ENCODE assay signal across 26 mouse cellular contexts in genomic region chr12:110283792-110284191, GRCm38 (mm10). TPM values are rescaled to one million over a fixed set of nuclear protein-coding genes. Genes with fewer than 3 reads are reported as not detected.
DNase-seq lines count a peak whose midpoint lies in the region; ATAC-seq lines count a peak whose summit lies in the region.
"Had no signal": no experiment of that assay in that cellular context is flagged by ENCODE, and none has a peak within 500 bp of the region (broad histone marks: within the 10 kb centered on the region; RNA-seq: fewer than 3 reads in every experiment).

No protein-coding gene starts in this region.

- no peaks in the 10 kb centered on the region for H3K9me3 ChIP-seq in hindbrain, embryonic 10.5 days
- no peaks in the 10 kb centered on the region for H3K9me3 ChIP-seq in hindbrain, embryonic 16.5 days (ENCODE audit: control insufficient read depth, low read length)
- H3K9me3 ChIP-seq in forebrain, embryonic 15.5 days = no peaks in the 10 kb centered on the region
- no peaks in the 10 kb centered on the region for H3K9me3 ChIP-seq in forebrain, embryonic 11.5 days (ENCODE audit: control insufficient read depth, low read length)
- H3K9me3 ChIP-seq: forebrain, embryonic 10.5 days; heart, embryonic 10.5 days; heart, embryonic 13.5 days; hindbrain, embryonic 13.5 days; intestine, embryonic 15.5 days had no signal

- peaks cover 34% of the 10 kb centered on the region for H3K4me1 ChIP-seq in hindbrain, embryonic 10.5 days (replicated peaks)
- peaks cover 6% of the 10 kb centered on the region for H3K4me1 ChIP-seq in hindbrain, embryonic 16.5 days (ENCODE audit: control insufficient read depth, insufficient read depth, low read depth, low read length)
- peaks cover 6% of the 10 kb centered on the region for H3K4me1 ChIP-seq in forebrain, embryonic 15.5 days
- peaks cover 5% of the 10 kb centered on the region; the same call in 1 of the 2 replicates for H3K4me1 ChIP-seq in forebrain, embryonic 11.5 days (replicated peaks; ENCODE audit: control insufficient read depth, insufficient read depth, low read length)

- no peak overlapping the region for H3K27ac ChIP-seq in hindbrain, embryonic 10.5 days
- H3K27ac ChIP-seq in hindbrain, embryonic 16.5 days (ENCODE audit: low read depth, low read length) = no peak overlapping the region
- no peak overlapping the region for H3K27ac ChIP-seq in forebrain, embryonic 15.5 days (replicated peaks)
- no peak overlapping the region for H3K27ac ChIP-seq in forebrain, embryonic 11.5 days (ENCODE audit: low read depth, low read length)
- H3K27ac ChIP-seq: forebrain, embryonic 10.5 days; heart, adult 2 months; heart, embryonic 10.5 days; heart, embryonic 13.5 days; hindbrain, embryonic 13.5 days; intestine, embryonic 15.5 days had no signal

- no peaks in the 10 kb centered on the region for H3K36me3 ChIP-seq in hindbrain, embryonic 10.5 days
- no peaks in the 10 kb centered on the region for H3K36me3 ChIP-seq in hindbrain, embryonic 16.5 days (ENCODE audit: control insufficient read depth, insufficient read depth, low read length)
- no peaks in the 10 kb centered on the region for H3K36me3 ChIP-seq in forebrain, embryonic 15.5 days
- no peaks in the 10 kb centered on the region for H3K36me3 ChIP-seq in forebrain, embryonic 11.5 days (ENCODE audit: control insufficient read depth, insufficient read depth, low read length)
- H3K36me3 ChIP-seq: forebrain, embryonic 10.5 days; heart, embryonic 10.5 days; heart, embryonic 13.5 days; hindbrain, embryonic 13.5 days; intestine, embryonic 15.5 days had no signal

- no peak overlapping the region for H3K4me2 ChIP-seq in hindbrain, embryonic 16.5 days (ENCODE audit: low read length)
- no peak overlapping the region for H3K4me2 ChIP-seq in forebrain, embryonic 15.5 days (replicated peaks)
- H3K4me2 ChIP-seq in forebrain, embryonic 11.5 days (ENCODE audit: low read depth, low read length, severe bottlenecking) = no peak overlapping the region
- H3K4me2 ChIP-seq: heart, embryonic 13.5 days; hindbrain, embryonic 13.5 days; intestine, embryonic 15.5 days had no signal

- H3K4me3 ChIP-seq in hindbrain, embryonic 10.5 days = no peak overlapping the region
- H3K4me3 ChIP-seq in hindbrain, embryonic 16.5 days (ENCODE audit: low read length) = no peak overlapping the region
- H3K4me3 ChIP-seq in forebrain, embryonic 15.5 days = no peak overlapping the region
- H3K4me3 ChIP-seq in forebrain, embryonic 11.5 days (ENCODE audit: low read depth, low read length) = no peak overlapping the region
- H3K4me3 ChIP-seq: forebrain, embryonic 10.5 days; heart, adult 2 months; heart, embryonic 10.5 days; heart, embryonic 13.5 days; hindbrain, embryonic 13.5 days; intestine, embryonic 15.5 days had no signal

- H3K27me3 ChIP-seq in hindbrain, embryonic 10.5 days (ENCODE audit: insufficient read depth, poor library complexity, severe bottlenecking) = peaks cover 89% of the 10 kb centered on the region
- peaks cover 57% of the 10 kb centered on the region for H3K27me3 ChIP-seq in hindbrain, embryonic 16.5 days (replicated peaks; ENCODE audit: control insufficient read depth, insufficient read depth, low read length)
- H3K27me3 ChIP-seq in forebrain, embryonic 15.5 days = peaks cover 69% of the 10 kb centered on the region
- H3K27me3 ChIP-seq in forebrain, embryonic 11.5 days (ENCODE audit: control insufficient read depth, insufficient read depth, low read length) = peaks cover 55% of the 10 kb centered on the region

- no peak for ATAC-seq in hindbrain, embryonic 16.5 days
- ATAC-seq in forebrain, embryonic 15.5 days (replicated peaks) = no peak
- ATAC-seq in forebrain, embryonic 11.5 days (replicated peaks; ENCODE audit: low FRiP score) = no peak
- ATAC-seq: CD4-positive, CD25-positive, alpha-beta regulatory T cell, adult 4 months; forebrain, embryonic 14.5 days; intestine, embryonic 15.5 days had no signal

- no peak overlapping the region for H3K9ac ChIP-seq in hindbrain, embryonic 16.5 days (ENCODE audit: low read depth, low read length)
- H3K9ac ChIP-seq in forebrain, embryonic 15.5 days (replicated peaks) = no peak overlapping the region
- no peak overlapping the region for H3K9ac ChIP-seq in forebrain, embryonic 11.5 days (ENCODE audit: low read length)
- H3K9ac ChIP-seq: heart, embryonic 13.5 days; hindbrain, embryonic 13.5 days; intestine, embryonic 15.5 days had no signal

- DNase-seq in hindbrain, embryonic 10.5 days (ENCODE audit: low spot score) = peak; percentile 7
- DNase-seq in retina, embryonic 14.5 days (ENCODE audit: low spot score) = peak; percentile 32
- DNase-seq in retina, postnatal 1 day = no peak
- DNase-seq in embryo, embryonic 11 days = peak; percentile 30
- no peak for DNase-seq in forebrain, embryonic 11.5 days (ENCODE audit: low spot score)
- DNase-seq: adrenal gland, postnatal 10 days; adrenal gland, postnatal 36 days; cerebellum, adult 18-20 months; cerebellum, adult 9-10 months; cerebellum, postnatal 14 days; gastrocnemius, postnatal 10 days; gastrocnemius, postnatal 36 days; heart, adult 2 months; heart, postnatal 14 days; heart, postnatal 4 days; kidney, adult 2 months had no signal

- 10% methylated on average over 4 of the region's 4 CpGs for WGBS in hindbrain, embryonic 10.5 days
- 11% methylated on average over 4 of the region's 4 CpGs for WGBS in hindbrain, embryonic 16.5 days
- WGBS in forebrain, embryonic 15.5 days = 9% methylated on average over 4 of the region's 4 CpGs
- 14% methylated on average over 4 of the region's 4 CpGs for WGBS in forebrain, embryonic 11.5 days

RNA-seq across cellular contexts. Expression of gene Dio3, which starts 4.9 kb away (rescaled TPM):
- polyA plus RNA-seq in hindbrain, embryonic 10.5 days (2016; fragmentation: Nextera tagmentation; extraction: Ambion mirVana) = 0.59 and 0.73 TPM in 2 replicates
- polyA plus RNA-seq in hindbrain, embryonic 16.5 days (2015; fragmentation: Nextera tagmentation; extraction: Ambion mirVana) = 1.8 and 2.2 TPM in 2 replicates
- polyA plus RNA-seq in forebrain, embryonic 15.5 days (2015; fragmentation: Nextera tagmentation; extraction: Ambion mirVana) = 3.8 and 4.3 TPM in 2 replicates
- 0.31 and 0.32 TPM in 2 replicates for polyA plus RNA-seq in forebrain, embryonic 11.5 days (2014; fragmentation: Nextera tagmentation; extraction: Ambion mirVana)
- polyA plus RNA-seq: C2C12; CD4-positive, CD25-positive, alpha-beta regulatory T cell, adult 4 months had no signal

Comparison
In these comparisons a context has a peak if more than half of its experiments do, and no peak if none do; other contexts are left out.
1. DNase-seq: peak in hindbrain, embryonic 10.5 days (single experiment), retina, embryonic 14.5 days (single experiment) and embryo, embryonic 11 days (single experiment); none in retina, postnatal 1 day (single experiment) and forebrain, embryonic 11.5 days (single experiment).